Mouse (Mus musculus): ENCODE data around the gene Ep400. TPM values are rescaled to one million over a fixed set of nuclear protein-coding genes. Genes with fewer than 3 reads are reported as not detected.
"Not testable (repeated sequence)": the region's sequence is repeated elsewhere in the genome, so short reads cannot be mapped to it uniquely, and the experiment has no call there.

Ep400 gene
- polyA plus RNA-seq, 1 experiment from 2014 or later = 11.4 TPM

GRCm38 (mm10) chr5:110739496-110740275 lies 30.8 kb downstream of the Ep400 start:
- Histone ChIP-seq H3K9me3 (ENCODE audit: control insufficient read depth, low read length) (no peaks in the 10 kb centered on the region), H3K4me3 (ENCODE audit: low read depth, low read length) (no peak overlapping the region), H3K4me1 (replicated peaks; ENCODE audit: control insufficient read depth, insufficient read depth) (no peaks in the 10 kb centered on the region), H3K27ac (replicated peaks) (no peak overlapping the region), H3K36me3 (ENCODE audit: control insufficient read depth, insufficient read depth, low read length) (peaks cover 17% of the 10 kb centered on the region), H3K9ac (ENCODE audit: low read length) (no peak overlapping the region), H3K27me3 (ENCODE audit: control insufficient read depth, insufficient read depth, low read length) (no peaks in the 10 kb centered on the region), H3K4me2 (replicated peaks; ENCODE audit: low read depth) (no peak overlapping the region)
- 89% methylated on average over 7 of the region's 7 CpGs for WGBS
- TF ChIP-seq EP300 (optimal IDR thresholded peaks at IDR 0.05) (no peak), CTCF (IDR thresholded peaks at IDR 0.05; ENCODE audit: low read depth) (no peak)
- no peak for DNase-seq (ENCODE audit: low spot score)
- no peak for ATAC-seq (ENCODE audit: low FRiP score, low TSS enrichment)

- DNase-seq (ENCODE audit: low spot score) (no peak), ATAC-seq (ENCODE audit: low FRiP score, low TSS enrichment) (no peak)
- H3K4me3 ChIP-seq (ENCODE audit: low read depth, low read length) = no peak overlapping the region
- peaks cover 17% of the 10 kb centered on the region for H3K36me3 ChIP-seq (ENCODE audit: control insufficient read depth, insufficient read depth, low read length)
- H3K27ac ChIP-seq (replicated peaks) = no peak overlapping the region
- H3K4me2 ChIP-seq (replicated peaks; ENCODE audit: low read depth) = no peak overlapping the region
- H3K4me1 ChIP-seq (replicated peaks; ENCODE audit: control insufficient read depth, insufficient read depth) = no peaks in the 10 kb centered on the region
- no peak for TF ChIP-seq EP300 (optimal IDR thresholded peaks at IDR 0.05)
- TF ChIP-seq CTCF (IDR thresholded peaks at IDR 0.05; ENCODE audit: low read depth) = no peak
- H3K9ac ChIP-seq (ENCODE audit: low read length) = no peak overlapping the region
- H3K9me3 ChIP-seq (ENCODE audit: control insufficient read depth, low read length) = no peaks in the 10 kb centered on the region
- H3K27me3 ChIP-seq (ENCODE audit: control insufficient read depth, insufficient read depth, low read length) = no peaks in the 10 kb centered on the region
- 88% methylated on average over 1 of the region's 1 CpGs for WGBS
Measured at GRCm38 (mm10) chr5:110735606-110736005, 34.9 kb downstream of the Ep400 start.

- H3K9ac ChIP-seq (ENCODE audit: low read length) = no peak overlapping the region
- no peak for TF ChIP-seq CTCF (IDR thresholded peaks at IDR 0.05; ENCODE audit: low read depth)
- no peak for TF ChIP-seq EP300 (optimal IDR thresholded peaks at IDR 0.05)
- H3K9me3 ChIP-seq (ENCODE audit: control insufficient read depth, low read length) = no peaks in the 10 kb centered on the region
- no peak overlapping the region for H3K27ac ChIP-seq (replicated peaks)
- DNase-seq (ENCODE audit: low spot score) (no peak), ATAC-seq (ENCODE audit: low FRiP score, low TSS enrichment) (no peak)
- no peaks in the 10 kb centered on the region for H3K4me1 ChIP-seq (replicated peaks; ENCODE audit: control insufficient read depth, insufficient read depth)
- 96% methylated on average over 4 of the region's 4 CpGs for WGBS
- no peak overlapping the region for H3K4me2 ChIP-seq (replicated peaks; ENCODE audit: low read depth)
- no peak overlapping the region for H3K4me3 ChIP-seq (ENCODE audit: low read depth, low read length)
- H3K27me3 ChIP-seq (ENCODE audit: control insufficient read depth, insufficient read depth, low read length) = no peaks in the 10 kb centered on the region
- peaks cover 14% of the 10 kb centered on the region for H3K36me3 ChIP-seq (ENCODE audit: control insufficient read depth, insufficient read depth, low read length)
Measured at GRCm38 (mm10) chr5:110733231-110733823, 37.2 kb downstream of the Ep400 start.

GRCm38 (mm10) chr5:110731227-110731626 lies 39.3 kb downstream of the Ep400 start:
- TF ChIP-seq CTCF (IDR thresholded peaks at IDR 0.05; ENCODE audit: low read depth) (no peak), EP300 (optimal IDR thresholded peaks at IDR 0.05) (no peak)
- ATAC-seq (ENCODE audit: low FRiP score, low TSS enrichment) = no peak
- no peak overlapping the region for H3K27ac ChIP-seq (replicated peaks)
- DNase-seq (ENCODE audit: low spot score) = no peak
- H3K27me3 ChIP-seq (ENCODE audit: control insufficient read depth, insufficient read depth, low read length) = no peaks in the 10 kb centered on the region
- peaks cover 14% of the 10 kb centered on the region for H3K36me3 ChIP-seq (ENCODE audit: control insufficient read depth, insufficient read depth, low read length)
- H3K4me3 ChIP-seq (ENCODE audit: low read depth, low read length) = no peak overlapping the region
- H3K9ac ChIP-seq (ENCODE audit: low read length) = no peak overlapping the region
- no peaks in the 10 kb centered on the region for H3K9me3 ChIP-seq (ENCODE audit: control insufficient read depth, low read length)
- WGBS = 98% methylated on average over 2 of the region's 2 CpGs
- H3K4me2 ChIP-seq (replicated peaks; ENCODE audit: low read depth) = no peak overlapping the region
- no peaks in the 10 kb centered on the region for H3K4me1 ChIP-seq (replicated peaks; ENCODE audit: control insufficient read depth, insufficient read depth)

GRCm38 (mm10) chr5:110727850-110728249 lies 42.7 kb downstream of the Ep400 start:
- WGBS = 86% methylated on average over 1 of the region's 1 CpGs
- no peaks in the 10 kb centered on the region for H3K4me1 ChIP-seq (replicated peaks; ENCODE audit: control insufficient read depth, insufficient read depth)
- peaks cover 20% of the 10 kb centered on the region for H3K36me3 ChIP-seq (ENCODE audit: control insufficient read depth, insufficient read depth, low read length)

GRCm38 (mm10) chr5:110723543-110723942 lies 47.0 kb downstream of the Ep400 start:
- no peak for ATAC-seq (ENCODE audit: low FRiP score, low TSS enrichment)
- 90% methylated on average over 2 of the region's 2 CpGs for WGBS
- no peak for DNase-seq (ENCODE audit: low spot score)

More at GRCm38 (mm10) chr5:110727850-110728249, 42.7 kb downstream of the Ep400 start:
- H3K9me3 ChIP-seq (ENCODE audit: control insufficient read depth, low read length) = no peaks in the 10 kb centered on the region
- no peak overlapping the region for H3K4me2 ChIP-seq (replicated peaks; ENCODE audit: low read depth)
- no peak for TF ChIP-seq EP300 (optimal IDR thresholded peaks at IDR 0.05)
- TF ChIP-seq CTCF (IDR thresholded peaks at IDR 0.05; ENCODE audit: low read depth) = no peak
- H3K9ac ChIP-seq (ENCODE audit: low read length) = no peak overlapping the region
- no peak for DNase-seq (ENCODE audit: low spot score)
- no peak for ATAC-seq (ENCODE audit: low FRiP score, low TSS enrichment)
- no peak overlapping the region for H3K27ac ChIP-seq (replicated peaks)
- no peak overlapping the region for H3K4me3 ChIP-seq (ENCODE audit: low read depth, low read length)
- H3K27me3 ChIP-seq (ENCODE audit: control insufficient read depth, insufficient read depth, low read length) = no peaks in the 10 kb centered on the region

GRCm38 (mm10) chr5:110721463-110721862 lies 49.1 kb downstream of the Ep400 start:
- H3K4me2 ChIP-seq (replicated peaks; ENCODE audit: low read depth); DNase-seq (ENCODE audit: low spot score); H3K9ac ChIP-seq (ENCODE audit: low read length); H3K4me1 ChIP-seq (replicated peaks; ENCODE audit: control insufficient read depth, insufficient read depth); H3K27me3 ChIP-seq (ENCODE audit: control insufficient read depth, insufficient read depth, low read length); H3K4me3 ChIP-seq (ENCODE audit: low read depth, low read length); H3K27ac ChIP-seq (replicated peaks); H3K9me3 ChIP-seq (ENCODE audit: control insufficient read depth, low read length); ATAC-seq (ENCODE audit: low FRiP score, low TSS enrichment): not testable (repeated sequence)
- peaks cover 30% of the 10 kb centered on the region for H3K36me3 ChIP-seq (ENCODE audit: control insufficient read depth, insufficient read depth, low read length)
- WGBS = 78% methylated on average over 1 of the region's 1 CpGs

More at GRCm38 (mm10) chr5:110723543-110723942, 47.0 kb downstream of the Ep400 start:
- Histone ChIP-seq H3K27me3 (ENCODE audit: control insufficient read depth, insufficient read depth, low read length) (no peaks in the 10 kb centered on the region), H3K4me3 (ENCODE audit: low read depth, low read length) (no peak overlapping the region), H3K4me2 (replicated peaks; ENCODE audit: low read depth) (no peak overlapping the region), H3K4me1 (replicated peaks; ENCODE audit: control insufficient read depth, insufficient read depth) (no peaks in the 10 kb centered on the region), H3K9ac (ENCODE audit: low read length) (no peak overlapping the region), H3K36me3 (ENCODE audit: control insufficient read depth, insufficient read depth, low read length) (peaks cover 27% of the 10 kb centered on the region), H3K9me3 (ENCODE audit: control insufficient read depth, low read length) (no peaks in the 10 kb centered on the region), H3K27ac (replicated peaks) (no peak overlapping the region)
- TF ChIP-seq EP300 (optimal IDR thresholded peaks at IDR 0.05) = no peak
